Mouse (Mus musculus) E14TG2a.4 (cell line): ENCODE data around the gene Zranb3.

Source experiments
- CTCF ChIP-seq: conservative IDR thresholded peaks from 2 replicates; pipeline ENCODE4 v1.5.1; 2014; ENCODE audit warnings: low read length
- POU5F1 ChIP-seq: IDR thresholded peaks from 2 replicates; pipeline ENCODE4 v1.6.1; 2014; ENCODE audit warnings: low read length, borderline replicate concordance

DNA sequence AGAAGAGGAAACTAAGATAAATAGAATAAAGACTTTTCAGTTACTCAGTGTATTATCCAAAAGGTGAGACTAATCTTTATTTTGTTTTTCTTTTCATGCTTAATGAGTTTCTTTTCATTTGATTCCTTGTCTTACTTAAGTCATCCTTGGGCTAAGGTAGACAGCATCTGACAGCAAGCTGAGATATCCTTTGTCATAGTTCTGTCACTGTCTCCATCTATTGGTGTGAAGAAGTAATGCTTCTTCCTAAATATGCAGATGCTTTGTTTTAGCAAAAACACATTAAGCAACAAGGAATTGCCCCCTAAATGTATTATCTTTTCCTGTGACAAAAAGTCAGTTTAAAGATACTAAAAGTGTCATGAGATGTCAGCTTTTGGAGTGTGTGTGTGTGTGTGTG, 38.2 kb upstream of the Zranb3 start:
- TF ChIP-seq CTCF (0 out of 2 replicates have a peak, but pooled peaks have one; percentile 16), POU5F1 (no peak)
